Mouse (Mus musculus): Measurements from ENCODE around the gene Pou3f1.

Gene Pou3f1

DNA sequence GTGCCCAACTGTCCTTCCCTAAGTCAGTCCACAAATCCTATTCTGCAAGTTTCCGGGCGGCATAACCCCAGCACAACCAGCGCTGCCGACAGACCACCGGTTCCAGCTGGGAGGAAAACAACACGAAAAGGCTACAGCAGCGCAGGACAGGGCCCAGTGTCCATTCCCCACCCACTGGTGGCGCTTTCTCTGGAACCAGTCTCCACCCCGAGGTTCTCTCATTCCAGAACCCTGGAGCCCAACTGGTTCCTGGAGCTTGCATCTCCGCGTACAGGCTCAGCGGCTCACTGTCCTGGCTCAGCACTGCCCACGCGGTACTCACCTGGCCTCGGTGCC, at the start of gene Pou3f1:
Gene Pou3f1, plus strand, starts transcription at position 290 of the 336 bp plus-strand sequence.
- no peak for DNase-seq

DNA sequence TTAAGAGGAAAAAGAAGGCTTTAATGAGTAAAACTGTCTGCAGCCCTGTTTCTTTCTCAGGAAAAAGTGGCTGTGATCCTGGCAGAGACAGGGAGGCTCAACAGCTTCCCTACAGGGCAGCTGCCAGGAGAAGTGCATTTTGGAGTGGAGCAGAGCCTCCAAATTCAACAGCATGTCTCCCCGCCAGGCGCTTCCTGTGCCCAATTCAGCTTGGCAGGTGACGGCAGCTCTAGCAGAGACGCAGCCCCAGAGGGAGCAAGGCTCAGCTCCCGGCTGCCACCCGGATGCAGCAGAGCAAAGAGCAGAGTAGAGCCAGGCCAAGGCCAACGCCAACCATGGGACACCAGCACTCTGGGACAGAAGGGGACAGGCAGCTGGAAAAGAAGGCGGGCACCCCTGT, 49.4 kb upstream of the Pou3f1 start:
- no peak for DNase-seq

DNA sequence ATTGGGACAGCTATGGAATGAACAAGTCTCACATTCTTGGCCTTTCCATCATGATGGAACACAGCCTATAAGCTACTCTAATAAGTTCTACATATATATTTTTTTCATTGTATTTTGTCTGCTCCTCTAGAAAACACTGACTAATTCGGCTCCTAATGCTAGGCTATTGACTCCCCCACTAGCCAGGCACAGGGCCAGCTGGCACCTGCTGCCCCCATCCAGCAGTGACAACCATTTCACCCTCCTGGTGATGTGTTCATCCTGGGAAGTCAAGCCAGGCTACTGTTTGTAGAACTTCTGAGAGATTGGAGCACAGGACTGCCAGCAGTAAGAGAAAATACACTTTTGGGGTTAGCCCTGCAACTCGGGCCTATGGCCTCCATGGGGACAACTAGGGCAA, 46.5 kb upstream of the Pou3f1 start:
- no peak for DNase-seq

GRCm38 (mm10) chr4:124610703-124611102, 45.9 kb upstream of the Pou3f1 start, which contains the start of gene 3100002H09Rik:
Gene 3100002H09Rik, minus strand, starts transcription at chr4:124610803.
- no peak for DNase-seq

DNA sequence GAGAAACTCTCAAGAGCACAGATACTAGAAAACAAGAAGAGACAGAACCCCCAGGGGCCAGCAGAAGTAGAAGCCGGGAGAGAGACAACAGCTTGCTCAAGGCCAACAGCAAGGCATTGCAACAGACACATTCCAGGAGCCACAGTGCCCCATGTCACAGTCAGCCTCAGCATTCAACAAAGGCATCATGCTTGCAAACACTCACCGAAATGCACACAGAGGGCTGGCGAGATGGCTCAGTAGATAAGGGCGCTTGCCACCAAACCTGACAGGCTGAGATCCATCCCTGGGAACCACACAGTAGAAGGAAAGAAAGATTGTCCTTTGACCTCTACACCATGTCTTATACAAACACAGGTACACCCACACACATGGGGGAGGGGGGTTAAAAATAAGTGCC, 44.8 kb upstream of the Pou3f1 start:
- no peak for DNase-seq

DNA sequence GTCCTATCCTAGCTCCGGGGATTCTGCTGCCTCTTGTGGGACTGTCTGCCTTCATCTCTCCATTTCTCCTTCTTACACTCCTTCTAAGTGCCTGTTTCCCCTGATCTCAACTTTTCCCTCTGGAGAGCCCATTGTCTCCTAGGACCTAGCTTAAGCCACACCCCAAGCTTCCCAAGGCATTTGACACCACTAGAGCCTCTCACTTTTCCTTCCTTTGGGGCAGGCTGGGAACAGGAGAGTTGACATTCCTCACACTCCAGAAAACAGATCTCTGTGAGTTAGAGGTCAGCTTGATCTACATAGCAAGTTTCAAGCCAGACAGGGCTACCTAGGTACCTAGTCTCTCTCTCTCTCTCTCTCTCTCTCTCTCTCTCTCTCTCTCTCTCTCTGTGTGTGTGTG, 42.4 kb upstream of the Pou3f1 start:
- DNase-seq: no peak

DNA sequence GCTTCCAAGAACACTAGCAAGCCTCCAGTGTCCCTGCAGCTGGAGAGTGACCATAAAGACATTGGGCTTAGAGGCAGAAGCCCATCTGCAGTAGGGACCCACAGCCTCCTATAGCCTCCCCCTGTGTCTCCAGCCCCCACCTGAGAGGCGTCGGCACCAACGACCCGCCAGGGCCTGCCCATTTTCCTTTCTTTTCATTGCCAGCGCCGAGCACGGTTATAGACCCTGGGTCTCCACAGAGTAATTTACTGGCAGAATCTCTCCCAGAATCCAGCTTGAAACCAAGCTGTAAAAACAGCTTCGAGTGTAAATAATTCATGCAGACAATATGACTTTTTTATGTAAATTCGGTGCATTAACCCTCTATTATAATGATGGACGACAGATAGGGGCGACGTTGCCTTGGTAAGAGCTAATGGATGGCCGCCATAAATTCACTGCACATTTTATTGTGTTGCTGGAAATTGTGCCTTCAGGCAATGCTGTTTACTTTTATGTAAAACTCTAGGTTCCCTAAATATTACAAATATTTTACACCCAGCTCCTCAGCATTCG, 41.1 kb upstream of the Pou3f1 start:
- DNase-seq: no peak

DNA sequence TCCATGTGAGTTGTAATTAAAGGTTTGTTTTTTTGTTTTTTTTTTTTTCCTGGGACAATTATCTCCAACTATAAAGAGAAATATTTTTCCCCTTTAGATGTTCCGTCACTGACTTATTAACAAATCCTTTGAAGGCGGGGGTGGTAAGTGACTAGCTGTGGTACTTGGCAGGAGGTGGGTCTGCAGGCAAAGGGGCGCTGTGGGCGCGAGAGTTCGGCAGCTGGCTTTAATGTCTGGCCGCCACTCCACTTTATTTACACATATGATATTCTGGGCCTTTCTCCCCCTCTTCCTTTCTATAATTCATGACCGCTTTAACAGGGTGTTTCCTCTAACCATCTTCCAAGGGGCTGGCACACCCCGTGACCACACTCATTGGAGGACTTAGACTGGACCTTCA, 40.6 kb upstream of the Pou3f1 start:
- no peak for DNase-seq

DNA sequence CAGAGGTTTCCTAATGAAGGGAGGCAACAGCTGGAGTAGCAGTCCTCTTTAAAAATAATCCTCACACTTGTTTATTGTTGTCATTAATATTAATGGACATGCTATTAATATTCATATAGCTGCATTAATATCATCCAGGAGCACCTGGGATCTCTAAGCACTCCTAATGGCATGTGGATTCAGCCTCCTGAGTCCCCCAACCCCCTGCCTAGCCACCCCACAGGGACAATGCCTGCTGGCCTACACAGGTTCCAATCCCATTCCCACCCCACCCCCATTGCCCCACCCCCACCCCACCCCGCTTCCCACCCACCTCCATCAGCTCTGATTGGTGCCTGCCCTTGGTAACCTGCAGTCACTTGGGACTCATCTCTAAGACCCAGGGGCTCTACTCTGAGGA, 40.0 kb upstream of the Pou3f1 start:
- DNase-seq: no peak

GRCm38 (mm10) chr4:124618599-124618998, 38.0 kb upstream of the Pou3f1 start:
- DNase-seq: no peak

DNA sequence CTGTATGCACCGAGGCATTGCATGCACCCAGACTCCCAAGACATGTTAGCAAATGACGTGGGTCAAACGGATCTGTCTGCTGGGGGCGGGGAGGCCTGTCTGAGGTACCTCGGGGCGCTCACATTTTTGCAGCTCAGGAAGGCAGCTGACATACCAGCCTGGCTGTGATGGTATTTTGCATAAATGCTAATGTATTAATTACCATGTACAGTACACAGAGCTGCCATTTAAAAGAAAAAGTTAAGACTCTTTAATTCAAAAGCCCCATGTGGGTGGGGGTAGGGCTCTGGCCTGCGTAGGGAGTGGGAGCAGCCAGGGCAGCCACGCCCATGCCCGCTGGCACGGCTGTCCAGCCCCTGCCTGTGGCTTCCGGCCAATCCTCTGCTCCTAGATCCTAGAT, 35.2 kb upstream of the Pou3f1 start:
- DNase-seq: no peak

DNA sequence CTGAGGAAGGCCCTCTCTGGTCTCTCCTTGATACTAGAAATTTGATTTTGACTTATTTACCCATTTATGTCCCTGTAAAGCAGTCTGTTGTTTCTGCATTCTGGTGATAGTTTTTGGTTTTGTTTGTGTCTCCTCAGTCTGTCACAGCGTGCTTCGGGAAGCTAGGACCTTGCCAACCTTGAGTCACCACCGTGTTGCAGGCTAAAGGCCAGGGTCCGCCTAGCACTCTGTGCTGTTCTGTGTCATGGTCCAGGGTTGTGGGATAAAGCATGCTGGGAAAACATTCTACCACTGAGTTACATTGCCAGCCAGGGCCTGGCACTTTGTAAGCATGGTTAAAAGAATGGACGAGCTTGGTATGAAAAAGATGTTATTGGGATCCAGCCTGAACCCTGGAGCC, 34.0 kb upstream of the Pou3f1 start:
- no peak for DNase-seq

GRCm38 (mm10) chr4:124624111-124624581, 32.5 kb upstream of the Pou3f1 start:
- no peak for DNase-seq

DNA sequence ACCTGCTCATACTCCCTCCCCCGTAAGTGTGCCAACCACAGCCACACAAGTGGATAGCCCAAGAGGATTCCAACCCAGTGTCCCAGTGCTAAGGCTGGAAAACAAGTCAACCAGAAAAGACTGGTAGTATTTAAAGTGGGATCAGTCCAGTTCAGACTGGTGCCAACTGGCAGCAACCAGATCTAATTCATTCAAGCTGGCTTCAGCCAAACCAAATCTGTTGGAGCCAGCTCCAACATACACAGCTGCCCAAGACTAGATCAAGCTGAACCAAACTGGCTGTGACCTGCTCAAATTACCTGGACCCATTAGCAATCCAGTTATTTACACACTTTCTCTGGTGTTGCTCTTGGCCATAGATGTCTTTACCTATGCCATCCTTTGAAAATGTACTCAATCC, 29.8 kb upstream of the Pou3f1 start:
- no peak for DNase-seq

- no peak for DNase-seq
Observed at GRCm38 (mm10) chr4:124631456-124631855, 25.2 kb upstream of the Pou3f1 start.

- DNase-seq: no peak
Observed at GRCm38 (mm10) chr4:124632856-124633255, 23.8 kb upstream of the Pou3f1 start.

GRCm38 (mm10) chr4:124633281-124633680, 23.3 kb upstream of the Pou3f1 start:
- DNase-seq: peak; percentile 28

GRCm38 (mm10) chr4:124639715-124640114, 16.9 kb upstream of the Pou3f1 start:
- no peak for DNase-seq

DNA sequence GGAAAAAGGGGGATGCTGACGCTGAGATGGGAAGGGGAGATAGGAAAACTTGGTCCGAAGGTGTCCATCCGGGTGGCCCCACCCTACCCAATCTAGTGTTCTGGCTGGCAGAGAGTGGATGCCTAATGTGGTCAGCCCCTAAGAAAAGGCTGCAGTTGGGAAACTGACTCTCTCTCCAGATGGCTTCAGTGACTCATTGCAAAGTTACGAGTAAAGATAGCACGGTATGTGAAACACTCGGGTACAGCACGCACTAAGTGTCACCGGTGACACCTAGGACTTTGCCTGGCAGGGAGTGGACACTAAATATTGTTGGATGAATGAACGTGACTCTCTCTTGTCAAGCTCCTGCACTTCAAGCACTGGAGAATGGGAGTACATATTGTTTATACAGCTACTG, 12.7 kb upstream of the Pou3f1 start:
- DNase-seq: no peak

DNA sequence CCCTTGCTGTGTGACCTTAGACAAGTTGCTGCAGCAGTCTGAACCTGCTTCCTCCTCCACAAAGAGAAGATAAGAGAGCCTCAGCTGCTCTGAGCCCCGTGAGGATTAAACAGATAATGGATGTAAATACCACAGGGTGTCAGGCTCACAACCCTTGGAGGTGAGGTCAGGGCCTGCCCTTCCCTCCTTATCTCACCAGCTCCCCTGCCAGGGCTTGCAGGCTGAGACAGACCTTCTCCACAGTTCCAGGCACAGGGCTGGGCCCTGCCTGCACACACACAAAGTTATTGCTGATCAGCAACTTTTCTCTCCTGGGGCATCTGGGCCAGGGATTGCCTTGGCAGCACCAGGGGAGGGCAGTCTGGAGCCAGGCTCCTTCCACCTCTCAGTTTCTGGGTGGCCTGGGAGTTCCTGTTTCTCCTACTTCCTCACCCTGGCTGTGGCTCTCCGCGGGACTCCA, 11.6 kb upstream of the Pou3f1 start:
- DNase-seq: no peak

- DNase-seq: no peak
Observed at GRCm38 (mm10) chr4:124646591-124646990, 10.0 kb upstream of the Pou3f1 start.

- DNase-seq: no peak
Observed at GRCm38 (mm10) chr4:124647909-124648308, 8.7 kb upstream of the Pou3f1 start.

DNA sequence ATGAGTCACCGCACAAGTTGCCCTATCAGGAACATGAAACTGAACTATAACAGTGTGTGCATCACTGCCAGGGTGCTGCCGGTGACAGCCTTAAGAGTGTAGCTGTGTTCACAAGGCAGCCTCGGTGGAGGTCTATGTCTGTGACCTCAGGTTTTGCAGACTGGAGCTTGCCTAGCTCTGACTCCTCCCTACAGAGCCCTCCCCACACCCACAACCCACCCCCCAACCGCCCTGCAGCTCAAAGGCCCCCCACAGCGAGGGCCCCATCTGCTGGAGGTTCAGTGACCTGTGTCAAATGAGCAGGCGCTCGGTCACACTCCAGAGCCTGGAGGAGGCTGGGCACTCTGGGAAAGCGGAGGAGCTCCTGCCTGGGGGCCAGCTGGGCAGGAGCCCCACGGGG, 3.7 kb upstream of the Pou3f1 start:
- DNase-seq: peak; percentile 49

DNA sequence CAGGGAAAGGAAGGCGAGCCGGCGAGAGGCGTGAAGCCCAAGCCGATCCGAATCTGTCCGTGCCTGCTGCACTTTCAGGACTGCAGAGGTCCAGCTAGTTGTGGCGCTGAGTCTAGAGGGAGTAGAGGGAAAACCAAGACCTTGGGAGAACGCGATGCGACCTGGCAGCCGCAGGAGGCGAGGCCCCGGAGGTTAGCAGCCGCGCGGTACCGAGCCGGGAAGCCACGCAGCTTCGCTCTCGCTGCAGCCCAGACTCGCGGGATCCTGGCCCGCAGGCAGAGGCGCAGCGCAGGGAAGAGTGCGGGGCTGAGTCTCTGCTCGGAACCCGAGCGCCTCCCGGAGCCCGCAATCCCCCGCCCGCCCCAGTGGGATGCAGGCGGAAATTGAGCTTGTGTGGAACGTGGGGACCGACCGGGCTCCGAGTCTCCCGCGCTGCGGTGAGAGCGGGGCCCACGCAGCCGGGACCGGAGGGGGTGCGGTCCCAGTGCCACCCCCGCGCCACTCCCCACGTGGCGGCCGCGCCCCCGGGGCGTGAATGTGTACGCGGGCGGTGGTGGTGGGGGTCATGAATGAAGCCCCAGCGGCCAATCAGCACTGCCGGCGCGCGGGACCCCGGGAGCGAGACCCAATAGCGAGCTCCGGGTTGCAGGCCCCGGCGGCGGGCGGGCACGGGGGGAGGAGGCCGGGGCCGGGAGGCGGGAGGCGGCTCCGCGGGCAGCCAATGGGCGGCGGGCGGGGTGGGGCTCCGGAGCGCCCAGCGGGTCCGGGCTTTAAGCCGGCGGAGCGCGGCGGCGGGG, 445 bp downstream of the Pou3f1 start:
- DNase-seq: peak; percentile 48

DNA sequence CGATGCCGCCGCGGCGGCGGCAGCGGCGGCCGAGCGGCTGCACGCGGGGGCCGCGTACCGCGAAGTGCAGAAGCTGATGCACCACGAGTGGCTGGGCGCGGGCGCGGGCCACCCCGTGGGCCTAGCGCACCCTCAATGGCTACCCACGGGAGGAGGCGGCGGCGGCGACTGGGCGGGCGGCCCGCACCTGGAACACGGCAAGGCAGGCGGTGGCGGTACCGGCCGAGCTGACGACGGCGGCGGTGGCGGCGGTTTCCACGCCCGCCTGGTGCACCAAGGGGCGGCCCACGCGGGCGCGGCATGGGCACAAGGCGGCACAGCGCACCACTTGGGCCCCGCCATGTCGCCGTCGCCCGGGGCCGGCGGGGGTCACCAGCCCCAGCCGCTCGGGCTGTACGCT, 1.2 kb downstream of the Pou3f1 start:
- DNase-seq: no peak

All from kidney, adult 9 months (tissue).